Mouse (Mus musculus) layer of hippocampus, postnatal 14 days (tissue): ENCODE measurements around the gene Sox2. TPM values are rescaled to one million over a fixed set of nuclear protein-coding genes. Genes with fewer than 3 reads are reported as not detected.

Experiments used
- DNase-seq, 2 experiments: peaks; one replicate each; pipeline ENCODE4 v3.0.0; 2021 to 2022; ENCODE audit warnings: low spot score in 2 of 2, mixed read lengths in 1 of 2
- total RNA-seq, 2 experiments: library from RNA; stranded (reverse); gene quantifications; 2 replicates each; pipeline ENCODE4 v1.2.3; 2021

Gene Sox2
- total RNA-seq, 2 experiments from 2014 or later: 48.1 to 50.1 TPM

- DNase-seq: no peak
These were observed 8.2 kb downstream of the Sox2 start for GRCm38 (mm10) chr3:34658241-34658965.

- no peak for DNase-seq
These were observed 8.8 kb downstream of the Sox2 start for GRCm38 (mm10) chr3:34658966-34659535.

GRCm38 (mm10) chr3:34659861-34660260 is 9.7 kb downstream of the Sox2 start:
- DNase-seq: peak in 1 of 2 experiments; percentile 46

GRCm38 (mm10) chr3:34660542-34661290 is 10.5 kb downstream of the Sox2 start:
- DNase-seq: no peak

GRCm38 (mm10) chr3:34661341-34662007 is 11.3 kb downstream of the Sox2 start:
- no peak for DNase-seq

- DNase-seq: peak in 1 of 2 experiments; percentile 32
These were observed 12.0 kb downstream of the Sox2 start for GRCm38 (mm10) chr3:34662008-34662711.

GRCm38 (mm10) chr3:34662712-34663655 is 12.8 kb downstream of the Sox2 start:
- DNase-seq: peak; percentile 31 to 48

GRCm38 (mm10) chr3:34663701-34664635 is 13.8 kb downstream of the Sox2 start:
- peak; percentile 54 to 65 for DNase-seq

- DNase-seq: peak in 1 of 2 experiments; percentile 12
These were observed 14.7 kb downstream of the Sox2 start for GRCm38 (mm10) chr3:34664636-34665531.

- no peak for DNase-seq
These were observed 15.8 kb downstream of the Sox2 start for GRCm38 (mm10) chr3:34665751-34666665.

GRCm38 (mm10) chr3:34667180-34667579 is 17.0 kb downstream of the Sox2 start:
- no peak for DNase-seq

- DNase-seq: no peak
These were observed 17.9 kb downstream of the Sox2 start for GRCm38 (mm10) chr3:34667881-34668817.

GRCm38 (mm10) chr3:34671024-34671660 is 20.9 kb downstream of the Sox2 start:
- no peak for DNase-seq

- no peak for DNase-seq
These were observed 28.6 kb downstream of the Sox2 start for GRCm38 (mm10) chr3:34678840-34679239.

- no peak for DNase-seq
These were observed 29.2 kb downstream of the Sox2 start for GRCm38 (mm10) chr3:34679439-34679838.
